Mouse (Mus musculus) kidney, adult 9 months (tissue): ENCODE data around the gene Tmem45a2.
"Not testable (repeated sequence)": the region's sequence is repeated elsewhere in the genome, so short reads cannot be mapped to it uniquely, and the experiment has no call there.

Experiments
- DNase-seq: peaks from one replicate; pipeline ENCODE4 v3.0.0; 2022

The Tmem45a2 gene

DNA sequence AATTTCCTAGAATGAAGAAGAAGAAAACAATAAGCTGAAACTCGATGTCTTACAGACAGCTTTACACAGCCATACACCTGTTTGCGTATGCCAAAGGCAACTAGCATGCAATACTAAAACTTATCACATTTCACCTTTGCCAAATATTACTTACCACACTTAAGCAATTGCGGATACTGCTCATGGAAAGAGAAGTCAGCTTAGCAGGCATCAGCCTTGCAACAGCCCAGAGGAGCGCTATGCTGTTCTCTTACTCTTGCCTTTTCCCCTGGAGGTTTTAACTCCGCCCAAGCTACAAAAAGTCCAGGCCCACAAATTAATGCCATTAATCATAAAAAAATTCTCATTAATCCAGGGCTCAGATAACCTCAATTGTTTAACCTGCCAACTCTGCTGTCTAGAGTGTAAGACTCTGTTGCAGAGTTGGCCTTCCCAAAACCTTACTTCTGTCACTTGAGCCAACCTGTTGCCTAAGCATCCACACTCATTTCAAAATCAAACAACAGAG, at the start of gene Tmem45a2:
Gene Tmem45a2, minus strand, starts transcription at position 241 of the 508 bp plus-strand sequence.
- DNase-seq: no peak

DNA sequence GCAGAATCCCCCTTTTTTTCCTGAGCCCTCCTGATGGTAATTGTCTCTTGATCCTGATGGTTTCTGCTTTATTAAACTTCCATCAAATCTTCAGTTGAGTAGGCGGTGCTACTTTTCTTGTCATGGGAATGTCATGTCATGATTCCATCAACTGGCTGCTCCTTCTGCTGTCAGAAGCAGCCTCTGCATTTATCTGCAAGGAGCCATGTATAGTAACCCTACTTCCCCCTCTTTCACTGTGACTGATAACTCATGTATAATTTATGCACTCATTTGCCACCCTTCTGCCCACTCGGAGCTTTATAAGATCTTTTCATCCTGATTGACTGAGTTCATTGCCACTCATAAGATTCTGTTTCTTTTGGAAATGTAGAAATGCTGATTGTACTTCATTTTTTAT, 46.4 kb upstream of the Tmem45a2 start:
- no peak for DNase-seq

DNA sequence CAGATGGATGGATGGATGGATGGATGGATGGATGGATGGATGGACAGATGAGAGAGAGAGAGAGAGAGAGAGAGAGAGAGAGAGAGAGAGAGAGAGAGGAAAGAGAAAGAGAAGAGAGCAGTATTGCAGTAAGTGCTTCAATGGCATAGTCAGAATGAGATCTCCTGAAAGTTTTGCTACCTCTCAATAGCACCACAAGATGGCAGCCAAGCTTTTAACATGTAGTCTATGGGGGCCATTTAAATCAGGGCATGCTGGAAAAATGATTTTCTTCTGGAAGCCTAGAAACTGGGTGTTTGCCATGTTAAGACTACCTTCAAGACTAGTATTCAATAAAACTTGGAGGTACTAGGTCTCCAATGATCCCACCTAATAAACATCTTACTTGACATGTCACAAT, 44.9 kb upstream of the Tmem45a2 start:
- DNase-seq: peak; percentile 48

DNA sequence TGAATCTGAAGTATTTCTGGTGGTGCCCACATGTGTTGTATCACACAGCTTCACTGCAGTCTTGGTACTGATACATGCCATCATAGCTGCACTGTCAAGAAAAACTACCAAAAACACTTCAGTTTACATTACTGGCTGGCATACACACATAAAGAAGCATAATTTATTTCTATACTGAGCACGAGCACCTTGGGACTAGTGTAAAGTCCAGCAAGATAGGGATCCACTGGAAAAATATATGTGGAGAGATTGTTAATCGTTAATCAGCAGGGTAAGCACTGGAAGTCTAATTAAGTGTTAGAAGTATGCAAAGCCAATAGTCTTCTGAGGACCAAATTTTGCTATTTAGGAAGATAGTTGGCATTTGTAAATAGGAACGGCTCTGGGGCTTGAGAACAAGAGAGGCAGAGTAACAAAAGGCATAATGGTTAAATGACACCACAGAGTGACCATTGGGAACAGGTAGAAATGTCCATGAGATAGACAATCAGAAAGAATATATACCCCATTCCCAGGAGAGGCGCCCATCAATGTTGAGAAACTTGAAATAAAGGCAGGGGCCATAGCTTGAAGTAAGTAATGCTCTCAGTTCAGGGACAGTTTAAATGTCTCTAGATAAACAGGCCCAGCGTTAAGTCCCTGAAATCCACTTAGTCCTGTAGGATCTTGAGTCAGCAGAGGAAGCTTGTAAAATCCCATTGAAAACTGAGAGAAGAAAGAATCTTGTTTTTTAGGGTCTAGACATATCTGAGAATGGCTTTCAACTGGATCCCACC, 35.2 kb upstream of the Tmem45a2 start:
- DNase-seq: no peak

DNA sequence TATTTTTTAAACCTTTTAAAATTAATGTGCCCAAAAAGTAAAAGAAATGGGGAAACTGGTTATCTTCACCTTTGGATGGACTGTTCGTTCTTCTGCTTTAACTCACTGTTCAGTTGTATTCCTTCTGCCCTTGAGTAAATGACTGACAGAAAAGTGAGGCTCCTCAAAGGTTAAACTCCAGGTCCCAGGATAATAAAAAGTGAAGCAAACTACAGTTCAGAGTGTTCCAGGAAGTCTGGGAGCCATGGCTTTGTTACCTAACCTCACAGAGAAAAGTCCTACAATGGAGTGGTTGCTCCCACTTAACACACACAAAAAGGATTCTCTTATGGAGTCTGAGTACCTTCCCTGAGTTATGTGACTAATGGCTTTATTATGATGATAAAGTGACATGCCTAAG, 30.0 kb upstream of the Tmem45a2 start:
- peak; percentile 88 for DNase-seq

DNA sequence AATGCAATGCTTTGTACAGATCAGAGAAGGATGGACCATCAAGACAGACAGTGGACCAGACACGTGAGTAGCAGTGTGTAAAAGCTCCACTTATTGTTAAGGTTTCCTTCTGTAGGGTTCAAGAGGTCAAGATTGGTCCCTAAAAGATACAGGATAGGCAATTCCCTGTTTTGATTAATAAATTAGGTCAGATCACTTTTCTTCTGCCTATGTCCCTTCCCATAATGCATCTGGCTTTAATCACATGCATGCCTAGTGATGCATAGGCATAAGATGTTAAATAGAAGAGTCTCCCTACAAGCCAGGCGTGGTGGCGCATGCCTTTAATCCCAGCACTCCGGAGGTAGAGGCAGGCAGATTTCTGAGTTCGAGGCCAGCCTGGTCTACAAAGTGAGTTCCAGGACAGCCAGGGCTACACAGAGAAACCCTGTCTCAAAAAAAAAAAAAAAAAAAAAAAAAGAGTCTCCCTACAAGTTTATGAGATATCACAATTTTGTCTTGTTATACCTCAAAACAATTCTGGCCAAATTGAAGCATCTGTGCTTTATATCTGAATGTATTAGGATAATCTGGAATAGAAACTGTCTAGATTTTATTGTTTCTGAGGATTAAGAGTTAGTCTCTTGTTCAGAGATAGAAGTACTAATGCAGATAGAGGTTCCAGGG, 28.5 kb upstream of the Tmem45a2 start:
- no peak for DNase-seq

DNA sequence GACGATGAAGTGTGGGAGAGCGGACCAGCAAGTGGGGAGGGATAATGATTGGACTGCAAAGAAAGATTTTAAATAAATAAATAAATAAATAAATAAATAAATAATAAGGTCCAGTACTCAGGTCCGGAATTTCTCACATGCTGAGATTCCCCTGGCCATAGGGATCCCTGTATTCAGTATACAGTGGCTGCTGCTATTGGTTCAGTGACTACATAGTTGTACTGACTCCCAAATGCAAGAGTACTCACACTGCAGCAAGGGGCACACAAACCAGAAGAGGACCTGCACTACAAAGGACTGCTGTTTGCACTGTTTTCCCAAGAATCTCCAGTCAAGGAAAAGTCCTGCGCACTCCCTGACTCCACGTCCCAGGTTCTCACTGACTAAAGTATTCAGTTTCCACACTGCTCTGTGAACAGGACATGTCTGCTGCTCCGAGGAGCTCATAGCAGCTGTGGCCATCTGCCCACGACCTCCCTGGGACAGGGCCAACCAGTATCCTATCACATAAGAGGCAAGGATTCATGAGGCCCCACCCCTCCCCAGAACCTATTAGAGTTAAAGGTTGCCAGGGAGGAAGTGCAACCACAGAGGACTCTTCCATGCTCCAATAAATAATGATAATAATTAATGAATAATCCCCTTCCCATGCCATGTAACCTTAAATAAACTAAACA, 27.4 kb upstream of the Tmem45a2 start:
- peak; percentile 62 for DNase-seq

DNA sequence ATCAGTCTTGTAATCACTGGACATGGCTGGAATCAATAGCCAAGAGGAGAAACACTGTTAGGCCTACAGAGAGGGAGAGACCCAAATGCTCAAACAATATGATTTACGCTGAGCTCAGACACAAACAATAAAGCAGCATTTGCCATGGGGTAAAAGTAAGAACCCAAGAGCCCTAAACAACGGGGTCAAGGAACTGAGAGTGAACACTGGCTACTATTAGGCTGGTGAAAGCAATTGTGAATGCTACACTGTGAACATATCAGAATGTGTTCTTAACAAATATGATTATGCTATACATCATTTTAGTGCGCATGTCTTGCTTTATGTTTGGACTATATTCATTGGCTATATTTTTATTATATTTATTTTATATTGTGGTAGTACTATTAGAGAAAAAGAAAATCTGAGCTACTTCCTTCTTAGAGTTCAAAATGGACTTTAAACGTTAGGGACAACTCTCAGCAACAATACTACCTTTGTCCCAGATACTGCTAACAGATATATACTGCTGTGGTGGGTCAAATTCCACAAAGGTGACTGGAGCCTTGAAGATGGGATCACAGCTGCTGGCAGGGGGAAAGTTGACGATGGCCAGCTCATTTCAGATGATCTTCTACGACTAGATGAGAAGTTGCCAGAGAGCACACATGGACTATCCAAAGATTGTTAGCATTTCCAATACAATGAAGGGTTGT, 21.9 kb upstream of the Tmem45a2 start:
- no peak for DNase-seq

DNA sequence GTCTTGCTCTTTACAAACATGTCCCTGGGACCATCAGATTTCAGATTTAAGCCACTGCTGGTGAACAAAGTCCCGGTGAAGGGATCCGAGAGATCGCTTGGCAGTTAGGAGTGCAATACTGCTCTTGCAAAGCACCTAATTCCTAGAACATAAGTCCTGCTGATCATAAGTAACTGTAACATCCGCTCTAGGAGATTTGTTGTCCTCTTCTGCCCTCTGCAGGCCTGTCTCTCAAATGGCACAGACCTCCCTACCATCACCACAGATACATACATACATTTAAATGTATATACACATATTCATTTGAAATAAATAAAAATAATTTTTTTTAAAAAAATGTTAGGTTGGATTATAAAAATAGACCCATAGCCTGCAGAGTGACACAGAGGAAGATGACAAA, 21.3 kb upstream of the Tmem45a2 start:
- DNase-seq: peak; percentile 52

DNA sequence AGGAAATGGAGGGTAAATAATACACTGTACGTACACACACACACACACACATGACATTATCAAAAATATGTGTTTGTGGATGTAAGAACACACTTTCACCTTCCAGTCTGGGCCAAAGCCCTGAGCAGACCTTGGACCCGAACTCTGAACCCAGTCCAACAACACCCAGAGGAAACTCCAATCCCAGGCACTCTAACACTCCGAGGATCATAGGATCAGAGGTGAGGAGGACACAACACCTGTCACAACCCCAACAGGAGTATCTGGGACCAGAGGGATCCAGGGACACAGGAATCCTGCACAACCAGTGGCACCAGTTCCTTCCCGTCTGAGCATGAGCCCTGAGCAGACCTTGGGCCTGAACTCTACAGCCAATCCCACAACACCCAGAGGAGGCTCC, 8.4 kb upstream of the Tmem45a2 start:
- DNase-seq: no peak

DNA sequence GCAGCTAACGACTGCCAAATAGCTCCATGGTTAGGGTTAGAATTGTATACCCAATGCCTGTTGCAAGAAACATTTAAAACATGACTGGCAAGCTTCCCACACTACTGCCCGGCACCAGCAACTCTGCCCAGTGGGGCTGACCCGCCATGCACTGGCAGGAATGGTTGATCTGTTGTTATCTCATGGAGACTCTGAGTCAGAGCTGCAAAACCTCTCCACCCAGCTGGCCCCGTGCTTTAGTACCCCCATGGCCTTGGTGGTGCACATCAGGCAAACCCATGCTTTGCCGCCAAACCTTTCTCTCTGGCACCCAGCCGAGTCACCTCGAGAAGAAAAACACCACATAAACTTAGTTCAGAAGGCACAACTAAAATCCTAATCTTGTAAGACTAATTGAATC, 4.8 kb upstream of the Tmem45a2 start:
- DNase-seq: no peak

DNA sequence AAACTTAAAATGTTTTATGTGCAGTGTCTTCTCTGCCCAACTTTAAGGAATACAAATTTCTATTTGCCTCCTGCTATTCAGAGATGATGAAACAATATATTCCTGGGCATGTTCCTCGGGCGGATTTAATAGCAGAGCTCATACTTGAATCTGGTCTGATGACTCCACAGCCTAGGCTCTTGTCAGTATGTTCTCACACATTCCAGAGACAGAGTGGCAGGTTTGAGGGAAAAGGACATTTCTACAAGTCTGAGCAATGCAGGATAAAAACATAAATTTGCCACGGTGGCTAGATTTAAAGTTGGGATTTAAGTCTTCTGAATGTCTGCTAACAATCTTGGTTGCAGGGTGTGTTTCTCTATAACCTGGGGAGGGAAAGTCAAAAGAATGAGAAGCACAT, 9.1 kb downstream of the Tmem45a2 start:
- no peak for DNase-seq

DNA sequence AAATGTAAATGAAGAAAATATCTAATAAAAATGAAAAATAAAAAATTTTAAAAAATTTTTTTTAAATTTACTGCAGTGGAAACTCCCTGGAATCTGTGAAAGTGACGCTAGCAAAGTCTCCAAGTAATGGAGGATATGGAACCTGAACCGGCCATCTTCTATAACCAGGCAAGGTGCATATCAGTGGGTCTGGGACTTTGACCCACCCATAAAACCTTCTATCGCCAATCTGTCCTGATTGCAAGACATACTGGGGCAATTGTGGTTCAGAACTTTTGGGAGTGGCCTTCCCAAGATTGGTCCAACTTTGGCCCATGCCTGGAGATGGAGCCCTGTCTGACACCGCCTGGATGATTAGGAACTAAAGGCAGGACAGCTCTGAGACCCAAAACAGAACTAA, 14.2 kb downstream of the Tmem45a2 start:
- no peak for DNase-seq

DNA sequence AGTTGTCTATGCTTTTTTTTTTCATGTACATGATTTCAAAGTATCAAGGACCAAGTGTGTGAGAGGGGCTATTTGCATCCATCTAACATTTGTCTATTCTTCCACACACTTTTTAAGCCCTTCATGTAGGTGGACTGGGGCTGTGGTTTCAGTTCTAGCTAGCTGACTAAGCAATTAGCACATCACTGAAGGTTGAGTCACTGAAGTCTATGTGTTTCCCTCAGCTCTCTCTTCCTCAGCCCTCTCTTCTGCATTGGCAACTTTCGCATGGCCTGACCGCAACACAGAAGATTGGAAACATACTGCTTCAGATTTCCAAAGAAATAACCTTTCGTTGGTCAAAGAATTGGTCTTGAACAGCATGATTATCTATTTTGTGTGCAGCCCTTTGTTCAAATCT, 21.2 kb downstream of the Tmem45a2 start:
- no peak for DNase-seq

DNA sequence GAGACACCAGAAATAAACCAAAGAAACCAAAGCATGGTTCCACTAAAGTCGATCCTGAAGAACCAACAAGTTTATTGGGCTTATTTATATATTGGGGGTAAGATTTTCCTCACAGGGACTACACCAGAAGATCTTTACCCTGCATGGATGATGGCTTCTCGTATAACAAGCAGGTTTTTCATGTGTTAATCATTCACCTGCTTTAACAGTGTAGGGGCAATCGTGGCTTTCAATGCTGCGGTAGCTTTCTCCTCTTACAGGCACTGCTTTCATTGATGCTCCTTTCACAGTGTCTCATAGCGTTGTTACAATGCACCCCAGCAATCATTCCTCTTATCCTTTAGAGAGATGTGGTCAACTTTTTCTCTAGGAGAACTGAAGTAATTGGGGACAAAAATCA, 32.6 kb downstream of the Tmem45a2 start:
- peak; percentile 7 for DNase-seq

DNA sequence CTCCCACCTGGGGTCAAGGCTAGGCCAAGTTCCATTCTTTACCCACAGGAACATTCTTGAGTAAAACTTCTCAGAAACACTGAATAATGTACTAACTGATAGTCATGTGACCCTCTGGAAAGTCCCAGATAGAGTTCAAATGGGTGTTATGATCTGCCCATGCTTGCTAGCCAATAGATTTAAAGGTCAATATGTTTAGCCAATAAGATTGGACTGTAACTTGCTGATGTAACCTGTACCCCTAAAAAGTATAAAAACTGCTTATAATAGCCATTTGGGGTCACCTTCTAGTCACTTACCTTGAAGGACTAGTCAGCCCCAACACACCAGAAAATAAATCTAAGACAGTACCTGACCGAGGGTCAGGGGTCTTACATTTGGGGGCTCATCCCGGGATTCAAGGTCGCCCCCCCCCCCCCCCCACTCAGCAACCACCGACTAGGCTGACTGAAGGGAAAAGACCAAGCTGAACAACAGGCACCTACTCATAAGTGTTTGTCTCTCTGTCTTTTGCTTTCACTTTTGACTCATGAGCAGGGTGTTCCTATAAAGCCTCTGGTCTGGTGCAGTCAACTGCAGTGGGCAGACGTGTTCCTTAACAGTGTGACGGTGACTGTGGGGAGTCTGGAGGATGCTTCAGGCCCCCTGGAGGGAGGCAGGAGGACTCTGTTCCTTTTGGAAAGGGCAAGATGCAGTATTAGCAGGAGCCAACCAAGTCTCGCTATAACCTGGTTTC, 40.9 kb downstream of the Tmem45a2 start:
- no peak for DNase-seq

DNA sequence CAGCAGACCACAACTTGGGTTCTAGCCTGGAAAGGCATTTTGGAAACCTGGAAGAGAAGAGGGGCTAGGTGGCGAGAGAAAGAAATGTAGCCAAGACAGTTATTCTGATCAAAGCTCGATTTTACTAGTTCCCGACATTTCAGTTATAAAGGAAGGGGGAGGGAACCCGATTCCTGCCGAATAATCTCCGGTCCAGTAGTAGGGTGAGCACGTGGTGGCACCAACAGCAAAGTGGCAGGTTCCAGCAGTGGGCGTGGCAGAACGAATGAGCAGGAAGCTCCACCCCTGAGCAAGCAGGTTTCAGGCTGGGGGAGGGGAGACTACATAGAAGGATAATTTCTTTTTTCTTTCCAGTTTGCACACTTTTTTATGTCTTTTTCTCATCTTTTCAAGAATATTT, 72.9 kb downstream of the Tmem45a2 start:
- DNase-seq: not testable (repeated sequence)
